Mouse (Mus musculus) right cerebral cortex, adult 18-20 months (tissue): ENCODE measurements around the gene Klf12.

Experiments
- DNase-seq: peaks from one replicate; pipeline ENCODE4 v3.0.0; 2022; ENCODE audit warnings: mixed read lengths

Gene Klf12

DNA sequence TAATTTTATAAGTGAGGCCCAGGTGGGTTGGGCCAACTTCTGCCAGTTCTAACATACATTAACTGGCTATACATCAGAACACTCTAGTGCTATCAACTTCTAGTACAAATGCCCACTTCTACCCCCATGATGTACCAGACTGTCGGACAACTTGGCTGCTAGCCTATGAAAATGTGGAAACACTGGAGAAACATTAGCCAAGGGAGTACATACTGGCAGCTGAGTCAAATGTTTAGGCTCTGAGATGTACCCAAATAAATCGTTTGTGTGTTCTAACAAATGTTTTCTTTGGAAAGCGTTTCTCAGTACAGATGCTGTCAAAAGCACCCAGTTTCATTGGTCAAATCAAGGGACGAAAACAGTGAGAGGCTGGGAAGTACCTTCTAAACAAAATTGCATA lies 152.0 kb downstream of the Klf12 start:
- DNase-seq: no peak

- no peak for DNase-seq
Observed at GRCm38 (mm10) chr14:100126126-100126525, 158.4 kb downstream of the Klf12 start.

DNA sequence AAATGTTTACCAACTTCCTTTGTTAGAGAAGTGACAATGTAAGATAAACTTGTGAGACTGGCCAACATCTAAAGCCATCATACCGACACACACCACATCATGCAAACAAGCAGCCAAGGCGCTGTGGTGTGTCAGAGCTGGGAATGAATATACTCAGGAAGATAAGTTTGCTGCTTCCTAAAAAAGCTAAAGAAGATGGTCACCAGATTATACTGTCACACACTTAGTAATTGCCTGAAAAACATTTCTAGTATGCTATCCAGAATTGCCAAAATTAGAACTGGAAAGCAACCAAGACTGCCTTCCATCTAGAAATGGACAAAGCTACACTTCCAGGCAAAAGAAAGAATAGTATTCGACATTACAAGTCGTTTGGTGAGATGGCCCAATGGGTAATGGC lies 163.4 kb downstream of the Klf12 start:
- DNase-seq: no peak

DNA sequence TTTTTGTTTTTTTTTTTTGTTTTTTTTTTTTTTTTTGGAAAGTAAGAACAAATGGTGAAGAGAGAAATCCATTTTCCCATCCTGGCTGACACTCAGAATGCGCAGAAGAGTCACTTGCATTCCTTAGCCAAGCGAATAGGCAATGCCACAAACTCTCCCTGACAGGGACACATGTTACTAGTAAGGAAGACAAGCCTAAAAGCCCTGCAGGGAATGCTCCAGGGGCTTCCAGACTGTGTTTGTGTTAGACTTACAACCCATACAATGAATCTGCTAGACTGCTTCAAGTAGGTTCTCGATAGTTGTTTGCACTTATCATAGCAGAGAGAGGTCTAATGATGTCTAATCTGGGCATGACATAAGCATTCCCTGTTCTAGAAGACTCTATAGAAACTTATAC lies 164.6 kb downstream of the Klf12 start:
- no peak for DNase-seq

DNA sequence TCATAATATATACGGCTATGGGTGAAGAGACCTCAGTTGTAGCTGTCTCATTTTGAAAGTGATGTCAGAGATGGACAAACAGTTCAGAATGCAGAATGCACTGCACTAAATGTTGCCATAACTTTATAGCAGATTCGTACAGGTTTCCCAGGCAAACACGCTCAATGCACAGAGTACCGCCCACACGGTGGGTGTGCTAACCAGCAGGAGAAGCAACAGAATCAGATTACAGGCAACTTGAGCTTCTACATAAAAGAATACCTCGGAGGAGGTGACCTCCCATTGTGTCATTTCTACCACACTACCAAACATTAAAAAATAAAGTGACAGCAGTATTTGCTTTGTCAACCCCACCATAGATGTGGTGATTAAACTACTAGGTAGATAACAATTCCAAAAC lies 171.1 kb downstream of the Klf12 start:
- no peak for DNase-seq

DNA sequence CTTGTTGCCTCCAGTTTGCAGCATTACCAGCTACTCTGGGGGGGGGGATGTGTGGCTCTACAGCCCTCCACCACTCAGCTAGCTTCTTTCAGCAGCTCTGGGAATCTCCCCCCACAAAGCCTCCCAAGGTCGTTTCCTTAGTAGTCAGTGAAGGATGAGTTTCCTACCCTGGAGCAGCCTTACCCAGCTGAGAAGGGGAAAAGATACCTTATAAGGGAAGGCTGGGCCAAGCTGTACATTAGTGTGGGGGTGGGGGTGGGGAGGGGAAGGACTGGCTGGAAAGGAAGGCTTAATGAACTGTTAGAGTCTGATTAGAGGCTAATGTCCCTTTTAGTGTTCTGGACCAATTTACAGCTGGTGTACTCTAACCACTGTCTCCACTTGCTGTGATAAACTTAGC lies 172.7 kb downstream of the Klf12 start:
- no peak for DNase-seq

GRCm38 (mm10) chr14:100109563-100109962 lies 174.9 kb downstream of the Klf12 start:
- no peak for DNase-seq

DNA sequence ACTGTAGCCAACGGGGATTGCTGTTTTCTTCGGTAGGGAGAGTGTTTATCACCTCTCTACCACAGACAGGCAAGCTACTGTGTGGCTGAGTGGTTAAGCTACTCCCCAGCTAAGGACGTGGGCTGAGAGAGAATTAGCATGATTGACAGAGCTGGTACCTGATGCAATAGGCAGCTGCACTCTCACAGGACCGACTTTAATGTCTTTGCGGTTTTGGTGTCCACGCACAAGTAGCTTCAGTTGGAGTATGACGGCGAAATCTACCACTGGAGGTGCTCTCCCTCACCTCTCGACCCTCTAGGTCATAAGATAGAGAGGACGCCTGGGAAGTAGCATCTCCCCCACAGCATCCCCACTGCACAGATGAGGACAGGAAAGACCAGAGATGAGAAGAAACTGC lies 178.9 kb downstream of the Klf12 start:
- DNase-seq: no peak

DNA sequence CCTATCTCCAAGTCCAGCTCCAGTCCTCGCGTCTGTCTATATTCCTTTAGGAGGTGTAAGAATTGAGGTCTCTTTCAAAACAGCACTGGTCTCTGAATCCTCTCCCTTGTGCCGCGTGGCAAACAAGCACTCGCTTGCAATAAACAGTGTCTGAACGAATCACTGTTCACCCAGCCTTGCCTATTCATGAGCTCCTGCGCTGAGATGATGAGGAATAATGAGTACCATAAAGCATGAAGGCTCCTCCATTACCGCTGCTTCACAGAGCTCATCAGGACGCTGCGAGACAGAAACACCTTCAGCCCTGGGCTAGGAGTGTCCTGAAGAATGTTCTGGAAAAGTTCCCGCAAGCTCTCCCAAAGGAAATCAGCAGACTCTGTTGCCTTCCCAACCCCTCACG lies 179.7 kb downstream of the Klf12 start:
- no peak for DNase-seq

GRCm38 (mm10) chr14:100103818-100104217 lies 180.7 kb downstream of the Klf12 start:
- no peak for DNase-seq

- DNase-seq: no peak
Observed at GRCm38 (mm10) chr14:100097208-100098189, 187.0 kb downstream of the Klf12 start.

DNA sequence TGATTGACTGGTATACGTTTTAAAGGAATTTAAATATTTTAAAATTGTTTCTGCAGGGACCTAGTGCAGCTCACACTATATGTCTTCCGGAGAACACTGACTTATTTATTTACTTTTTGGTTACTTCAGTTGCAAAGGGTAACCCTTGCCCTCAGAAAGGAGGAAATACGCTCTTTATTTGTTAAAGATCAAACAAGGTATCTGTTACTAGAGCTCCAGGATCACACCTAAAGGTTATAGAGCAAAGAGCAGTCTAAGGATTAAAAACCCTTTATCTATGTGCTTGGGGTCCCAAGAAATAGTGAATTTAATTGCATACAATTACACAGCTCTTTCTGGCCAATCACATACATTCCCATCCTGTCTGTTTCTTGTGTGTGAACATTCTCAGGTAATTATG lies 188.7 kb downstream of the Klf12 start:
- no peak for DNase-seq

DNA sequence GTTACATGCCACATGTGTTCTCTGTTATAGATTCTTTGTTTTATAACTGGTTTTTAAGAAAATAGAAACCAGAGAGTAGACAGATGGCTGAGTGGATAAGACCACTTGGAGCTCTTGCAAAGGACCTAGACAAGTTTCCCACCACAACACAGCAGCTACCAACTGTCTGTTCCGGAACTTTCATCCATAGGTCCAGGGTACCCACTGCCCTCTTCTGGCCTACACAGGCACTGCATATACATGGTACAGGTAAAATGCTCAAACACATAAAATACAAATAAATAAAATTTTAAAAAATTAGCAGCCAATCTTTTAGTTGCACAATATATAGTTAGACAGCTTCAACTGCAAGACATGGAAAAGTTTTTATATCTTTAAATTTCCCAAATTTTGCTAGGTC lies 194.0 kb downstream of the Klf12 start:
- no peak for DNase-seq

DNA sequence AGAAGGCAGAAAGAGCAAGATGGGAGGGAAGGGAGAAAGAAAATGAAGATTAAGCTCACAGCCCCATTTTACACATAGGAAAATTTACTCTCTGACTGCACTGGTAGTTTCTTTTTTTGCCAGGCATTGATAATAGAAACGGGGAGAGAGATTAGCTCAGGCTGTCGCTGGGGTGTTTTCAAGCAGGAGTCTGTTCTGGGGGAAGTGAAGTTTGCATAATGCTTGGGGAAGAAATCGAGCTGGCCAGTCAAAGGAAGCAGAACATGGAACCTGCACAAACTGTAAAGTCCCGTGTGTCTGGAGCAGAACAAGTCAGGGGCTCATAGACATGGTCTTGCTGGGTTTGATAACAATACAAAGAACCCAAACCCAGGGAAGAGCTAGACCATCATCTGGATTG lies 204.9 kb downstream of the Klf12 start:
- DNase-seq: no peak

- DNase-seq: no peak
Observed at GRCm38 (mm10) chr14:100072431-100073195, 211.9 kb downstream of the Klf12 start.

GRCm38 (mm10) chr14:100069543-100070090 lies 214.9 kb downstream of the Klf12 start:
- no peak for DNase-seq

GRCm38 (mm10) chr14:100068715-100069114 lies 215.8 kb downstream of the Klf12 start:
- no peak for DNase-seq

GRCm38 (mm10) chr14:100062516-100062915 lies 222.0 kb downstream of the Klf12 start:
- no peak for DNase-seq

DNA sequence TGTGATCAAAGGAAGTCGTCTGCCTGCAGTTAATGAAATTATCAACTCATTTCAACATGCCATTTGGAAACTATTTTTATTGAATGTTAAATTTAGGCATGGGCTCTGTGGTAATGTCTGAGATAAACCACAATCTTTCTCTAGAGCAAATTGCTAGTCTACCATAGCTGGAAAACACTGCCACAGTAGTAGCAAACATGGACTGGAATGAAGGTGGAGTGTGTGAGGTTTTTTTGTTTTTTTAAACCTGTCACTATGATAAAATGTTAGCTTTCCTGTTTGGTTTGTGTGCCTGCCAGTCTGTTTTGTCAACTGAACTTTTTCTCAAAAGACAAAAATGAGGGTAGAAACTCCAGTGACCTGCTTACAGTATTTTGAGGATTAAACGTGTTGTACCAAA lies 230.3 kb downstream of the Klf12 start:
- DNase-seq: no peak

- DNase-seq: no peak
Observed at GRCm38 (mm10) chr14:100053456-100053855, 231.0 kb downstream of the Klf12 start.

GRCm38 (mm10) chr14:100052876-100053275 lies 231.6 kb downstream of the Klf12 start:
- DNase-seq: no peak

DNA sequence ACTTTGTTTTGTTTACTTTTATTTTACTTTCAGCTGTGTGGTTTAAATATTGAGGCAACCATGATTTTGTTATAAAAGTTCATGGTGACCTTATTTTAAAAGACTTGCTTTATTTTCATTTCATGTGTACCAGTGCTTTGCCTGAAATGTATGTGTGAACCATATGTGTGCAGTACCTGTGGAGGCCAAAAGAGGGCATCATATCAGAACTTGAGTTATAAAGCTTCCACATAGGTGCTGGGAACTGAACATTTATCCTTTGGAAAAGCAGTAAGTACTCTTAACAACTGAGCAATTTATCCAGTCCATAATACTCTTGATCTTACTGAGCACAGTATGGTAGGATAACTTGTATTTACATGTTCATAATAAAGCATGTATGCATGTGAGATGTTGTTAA lies 239.0 kb downstream of the Klf12 start:
- DNase-seq: no peak

GRCm38 (mm10) chr14:100041823-100042222 lies 242.7 kb downstream of the Klf12 start:
- no peak for DNase-seq

- DNase-seq: no peak
Observed at GRCm38 (mm10) chr14:100026671-100027070, 257.8 kb downstream of the Klf12 start.
